Comparison of ENCODE assay signal across 10 mouse cellular contexts in the genomic region with DNA sequence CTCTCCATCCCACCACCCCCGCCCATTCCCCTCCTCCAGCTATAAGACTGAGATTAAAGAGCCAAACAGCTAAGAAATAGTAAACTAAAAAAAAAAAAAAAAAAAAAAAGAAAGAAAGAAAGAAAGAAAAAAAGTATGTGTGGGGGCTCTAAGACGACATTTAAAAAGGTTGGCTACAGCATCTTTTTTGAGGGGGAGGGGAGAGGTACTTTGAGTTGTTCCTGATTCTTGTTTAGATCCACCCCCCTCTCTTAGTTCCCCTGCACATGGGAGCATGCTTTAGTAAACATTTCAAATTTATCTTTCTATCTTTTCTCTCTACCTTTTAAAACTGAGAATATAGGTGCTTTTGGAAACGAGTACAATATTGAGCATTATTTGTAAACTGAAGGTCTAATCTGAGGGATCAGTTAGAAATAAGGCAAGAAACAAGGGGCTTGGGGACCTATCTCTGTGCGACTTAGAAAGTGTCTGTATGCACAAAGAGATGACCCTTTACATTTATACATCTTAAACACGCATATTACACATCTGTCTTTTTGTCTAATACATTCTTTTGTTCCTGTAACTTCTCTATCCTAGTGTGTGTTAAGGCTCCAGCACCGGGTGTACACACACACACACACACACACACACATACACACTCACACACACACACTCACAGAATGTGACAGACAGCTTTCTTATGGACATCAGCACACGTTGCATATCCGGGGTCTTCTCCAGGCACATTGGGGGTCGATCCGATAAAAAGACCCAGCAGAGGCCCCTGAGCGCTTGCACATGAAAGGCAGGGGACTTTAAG. TPM values are rescaled to one million over a fixed set of nuclear protein-coding genes. Genes with fewer than 3 reads are reported as not detected.
DNase-seq lines count a peak whose midpoint lies in the region; ATAC-seq and TF ChIP-seq lines count a peak whose summit lies in the region.
"Had no signal": no experiment of that assay in that cellular context is flagged by ENCODE, and none has a peak within 500 bp of the region (broad histone marks: within the 10 kb centered on the region; RNA-seq: fewer than 3 reads in every experiment).

No protein-coding gene starts in this region.

- peak overlapping the region; percentile 99 for H3K27ac ChIP-seq in heart, postnatal 0 days (ENCODE audit: low read depth)
- no peak overlapping the region for H3K27ac ChIP-seq in liver, embryonic 15.5 days (replicated peaks)
- H3K27ac ChIP-seq in stomach, postnatal 0 days (replicated peaks) = peak overlapping the region; percentile 53

- peaks cover 44% of the 10 kb centered on the region for H3K4me1 ChIP-seq in megakaryocyte, embryonic 14.5 days
- H3K4me1 ChIP-seq in heart, postnatal 0 days (ENCODE audit: control insufficient read depth, insufficient read depth) = peaks cover 25% of the 10 kb centered on the region
- H3K4me1 ChIP-seq in liver, embryonic 15.5 days (replicated peaks) = peaks cover 43% of the 10 kb centered on the region
- 0 out of 2 replicates have a peak, but pooled peaks cover 3% of the 10 kb centered on the region for H3K4me1 ChIP-seq in stomach, postnatal 0 days (replicated peaks; ENCODE audit: control insufficient read depth, insufficient read depth)

- H3K9me3 ChIP-seq in megakaryocyte, embryonic 14.5 days = no peaks in the 10 kb centered on the region
- H3K9me3 ChIP-seq in heart, postnatal 0 days (replicated peaks; ENCODE audit: control insufficient read depth, low read length) = no peaks in the 10 kb centered on the region
- no peaks in the 10 kb centered on the region for H3K9me3 ChIP-seq in liver, embryonic 15.5 days (replicated peaks)
- H3K9me3 ChIP-seq in stomach, postnatal 0 days (ENCODE audit: control insufficient read depth, low read length) = no peaks in the 10 kb centered on the region

- peak overlapping the region; percentile 58; the same call in 1 of the 2 replicates for H3K9ac ChIP-seq in heart, postnatal 0 days (replicated peaks; ENCODE audit: low read depth, low read length)
- no peak overlapping the region for H3K9ac ChIP-seq in liver, embryonic 15.5 days
- no peak overlapping the region for H3K9ac ChIP-seq in stomach, postnatal 0 days (ENCODE audit: low read length)

- no peak for ATAC-seq in megakaryocyte, adult 5-6 weeks (ENCODE audit: poor library complexity, severe bottlenecking)
- ATAC-seq in heart, postnatal 0 days (ENCODE audit: insufficient read depth, low read depth) = no peak
- no peak for ATAC-seq in liver, embryonic 15.5 days (ENCODE audit: insufficient read depth)
- ATAC-seq in stomach, postnatal 0 days (ENCODE audit: low FRiP score, low TSS enrichment) = no peak

- peak overlapping the region; percentile 78 for H3K4me2 ChIP-seq in heart, postnatal 0 days (ENCODE audit: low read depth, low read length)
- peak overlapping the region; percentile 85; the same call in 1 of the 2 replicates for H3K4me2 ChIP-seq in liver, embryonic 15.5 days
- H3K4me2 ChIP-seq in stomach, postnatal 0 days (replicated peaks; ENCODE audit: low read depth) = peak overlapping the region; percentile 78

- WGBS in heart, postnatal 0 days = 50% methylated on average over 11 of the region's 11 CpGs
- 40% methylated on average over 11 of the region's 11 CpGs for WGBS in liver, embryonic 15.5 days (ENCODE audit: insufficient replicate concordance)
- WGBS in stomach, postnatal 0 days = 64% methylated on average over 11 of the region's 11 CpGs

- H3K36me3 ChIP-seq in megakaryocyte, embryonic 14.5 days (replicated peaks; ENCODE audit: low read length) = no peaks in the 10 kb centered on the region
- no peaks in the 10 kb centered on the region for H3K36me3 ChIP-seq in heart, postnatal 0 days (replicated peaks; ENCODE audit: control insufficient read depth, insufficient read depth, low read length)
- H3K36me3 ChIP-seq in liver, embryonic 15.5 days (replicated peaks) = no peaks in the 10 kb centered on the region
- H3K36me3 ChIP-seq in stomach, postnatal 0 days (ENCODE audit: control insufficient read depth, insufficient read depth, low read length) = no peaks in the 10 kb centered on the region

- no peak for DNase-seq in heart, postnatal 0 days (ENCODE audit: low spot score)
- no peak for DNase-seq in stomach, postnatal 0 days (ENCODE audit: low spot score)
- no peak for DNase-seq in frontal cortex, postnatal 10 days (ENCODE audit: low spot score in 2 of 2)
- no peak for DNase-seq in left cerebral cortex, adult 8-10 months (ENCODE audit: low spot score in 2 of 2)
- DNase-seq in cerebellum, adult 9-11 months = no peak
- DNase-seq: right cerebral cortex, postnatal 4 days had no signal

- no peak for TF ChIP-seq CTCF in heart, postnatal 0 days (IDR thresholded peaks at IDR 0.05; ENCODE audit: low read depth)
- TF ChIP-seq CTCF in stomach, postnatal 0 days (IDR thresholded peaks at IDR 0.05; ENCODE audit: low read depth) = no peak

- peaks cover 24% of the 10 kb centered on the region for H3K27me3 ChIP-seq in megakaryocyte, embryonic 14.5 days (replicated peaks)
- no peaks in the 10 kb centered on the region for H3K27me3 ChIP-seq in heart, postnatal 0 days (ENCODE audit: control insufficient read depth, insufficient read depth, low read length)
- H3K27me3 ChIP-seq in liver, embryonic 15.5 days = peaks cover 79% of the 10 kb centered on the region
- no peaks in the 10 kb centered on the region for H3K27me3 ChIP-seq in stomach, postnatal 0 days (ENCODE audit: control insufficient read depth, insufficient read depth, low read length)

- H3K4me3 ChIP-seq in megakaryocyte, embryonic 14.5 days (replicated peaks) = peak overlapping the region; percentile 86
- H3K4me3 ChIP-seq in heart, postnatal 0 days (ENCODE audit: low read depth, low read length) = peak overlapping the region; percentile 95
- H3K4me3 ChIP-seq in liver, embryonic 15.5 days (replicated peaks) = no peak overlapping the region
- peak overlapping the region; percentile 18; the same call in 1 of the 2 replicates for H3K4me3 ChIP-seq in stomach, postnatal 0 days (ENCODE audit: low read depth, low read length)

- no peak for TF ChIP-seq EP300 in heart, postnatal 0 days (IDR thresholded peaks at IDR 0.05; ENCODE audit: low read depth)
- no peak for TF ChIP-seq EP300 in stomach, postnatal 0 days (optimal IDR thresholded peaks at IDR 0.05)

RNA-seq across cellular contexts. Expression of gene Skida1, which starts 2.4 kb away (rescaled TPM):
- polyA plus RNA-seq in megakaryocyte, embryonic 14.5 days (2012; ENCODE audit: insufficient read depth, low replicate concordance) = 0.04 and 1.8 TPM in 2 replicates
- 0.09 TPM in 1 of 2 replicates, not detected in the other for total RNA-seq in megakaryocyte, adult 5-6 weeks (2015)
- total RNA-seq in megakaryocyte, adult 5-6 weeks (2017) = not detected in 2 replicates
- 4.4 and 7.1 TPM in 2 replicates for total RNA-seq in heart, postnatal 0 days (2014; rRNA removed; ENCODE audit: low replicate concordance)
- 2.2 and 2.4 TPM in 2 replicates for polyA plus RNA-seq in heart, postnatal 0 days (2015; fragmentation: Nextera tagmentation; extraction: Ambion mirVana)
- 0.37 and 0.47 TPM in 2 replicates for polyA plus RNA-seq in liver, embryonic 15.5 days (2015; fragmentation: Nextera tagmentation; extraction: Ambion mirVana)
- 1.5 and 1.9 TPM in 2 replicates for polyA plus RNA-seq in stomach, postnatal 0 days (2015; fragmentation: Nextera tagmentation; extraction: Ambion mirVana)
- total RNA-seq in left cerebral cortex, adult 8-10 months (2022) = 10 to 100 TPM in 1 of 4 experiments, 1 to 10 TPM in 3; 7.9 to 10.6 (median 8.5) TPM

RNA-seq across cellular contexts. Expression of gene Mllt10, which starts 3.8 kb away (rescaled TPM):
- 5.1 and 28.3 TPM in 2 replicates for polyA plus RNA-seq in megakaryocyte, embryonic 14.5 days (2012; ENCODE audit: insufficient read depth, low replicate concordance)
- total RNA-seq in megakaryocyte, adult 5-6 weeks (2015) = 41.5 and 50.7 TPM in 2 replicates
- total RNA-seq in megakaryocyte, adult 5-6 weeks (2017) = 47.3 and 52.8 TPM in 2 replicates
- 14.8 and 25.6 TPM in 2 replicates for total RNA-seq in heart, postnatal 0 days (2014; rRNA removed; ENCODE audit: low replicate concordance)
- polyA plus RNA-seq in heart, postnatal 0 days (2015; fragmentation: Nextera tagmentation; extraction: Ambion mirVana) = 22.1 and 24.8 TPM in 2 replicates
- polyA plus RNA-seq in liver, embryonic 15.5 days (2015; fragmentation: Nextera tagmentation; extraction: Ambion mirVana) = 26.2 and 27.9 TPM in 2 replicates
- polyA plus RNA-seq in stomach, postnatal 0 days (2015; fragmentation: Nextera tagmentation; extraction: Ambion mirVana) = 25.9 and 27.4 TPM in 2 replicates
- total RNA-seq in left cerebral cortex, adult 8-10 months (2022) = 10 to 100 TPM; 53.3 to 62.7 (median 56.5) TPM

RNA-seq across cellular contexts. Expression of gene A930004D18Rik, which starts 13.7 kb away (rescaled TPM):
- polyA plus RNA-seq in megakaryocyte, embryonic 14.5 days (2012; ENCODE audit: insufficient read depth, low replicate concordance) = 0.12 and 1.7 TPM in 2 replicates
- total RNA-seq in megakaryocyte, adult 5-6 weeks (2015) = not detected in 2 replicates
- total RNA-seq in megakaryocyte, adult 5-6 weeks (2017) = 0.22 and 0.24 TPM in 2 replicates
- total RNA-seq in heart, postnatal 0 days (2014; rRNA removed; ENCODE audit: low replicate concordance) = 3.5 and 7.8 TPM in 2 replicates
- polyA plus RNA-seq in heart, postnatal 0 days (2015; fragmentation: Nextera tagmentation; extraction: Ambion mirVana) = 6.9 and 8.4 TPM in 2 replicates
- 1.3 and 1.4 TPM in 2 replicates for polyA plus RNA-seq in liver, embryonic 15.5 days (2015; fragmentation: Nextera tagmentation; extraction: Ambion mirVana)
- polyA plus RNA-seq in stomach, postnatal 0 days (2015; fragmentation: Nextera tagmentation; extraction: Ambion mirVana) = 7.5 and 9.4 TPM in 2 replicates
- total RNA-seq in left cerebral cortex, adult 8-10 months (2022) = 1 to 10 TPM; 1.8 to 3.5 (median 2.2) TPM

RNA-seq across cellular contexts. Expression of gene H2al2a, which starts 54.5 kb away (rescaled TPM):
- not detected in 2 replicates for polyA plus RNA-seq in megakaryocyte, embryonic 14.5 days (2012; ENCODE audit: insufficient read depth, low replicate concordance)
- not detected in 2 replicates for total RNA-seq in megakaryocyte, adult 5-6 weeks (2015)
- not detected in 2 replicates for total RNA-seq in megakaryocyte, adult 5-6 weeks (2017)
- not detected in 2 replicates for total RNA-seq in heart, postnatal 0 days (2014; rRNA removed; ENCODE audit: low replicate concordance)
- polyA plus RNA-seq in heart, postnatal 0 days (2015; fragmentation: Nextera tagmentation; extraction: Ambion mirVana) = not detected in 2 replicates
- polyA plus RNA-seq in liver, embryonic 15.5 days (2015; fragmentation: Nextera tagmentation; extraction: Ambion mirVana) = not detected in 2 replicates
- not detected in 2 replicates for polyA plus RNA-seq in stomach, postnatal 0 days (2015; fragmentation: Nextera tagmentation; extraction: Ambion mirVana)
- not detected for total RNA-seq in left cerebral cortex, adult 8-10 months (2022)
- total RNA-seq: layer of hippocampus, postnatal 10 days had no signal
